Mouse (Mus musculus): ENCODE results near the gene Wdr26. TPM values are rescaled to one million over a fixed set of nuclear protein-coding genes. Genes with fewer than 3 reads are reported as not detected.

Wdr26 gene
- polyA plus RNA-seq, 1 experiment, result 96.3 TPM

GRCm38 (mm10) chr1:181211403-181211919, 340 bp downstream of the Wdr26 start:
- peaks cover 9% of the 10 kb centered on the region for H3K4me1 ChIP-seq (ENCODE audit: control insufficient read depth, insufficient read depth, low read length)
- no peak for TF ChIP-seq POLR2A (IDR thresholded peaks at IDR 0.05; ENCODE audit: control insufficient read depth, low read depth, low read length)
- TF ChIP-seq CTCF (IDR thresholded peaks at IDR 0.05; ENCODE audit: control insufficient read depth, insufficient read depth, insufficient replicate concordance, low read depth, low read length), result no peak
- no peaks in the 10 kb centered on the region for H3K36me3 ChIP-seq (ENCODE audit: control insufficient read depth, insufficient read depth, low read length)
- H3K4me3 ChIP-seq (ENCODE audit: control insufficient read depth, low read depth, low read length), result peak overlapping the region; percentile 99
- H3K27ac ChIP-seq (ENCODE audit: control insufficient read depth, insufficient read depth, low read depth, low read length), result peak overlapping the region; percentile 91
- H3K27me3 ChIP-seq (ENCODE audit: control insufficient read depth, insufficient read depth, low read length), result no peaks in the 10 kb centered on the region

- TF ChIP-seq POLR2A (IDR thresholded peaks at IDR 0.05; ENCODE audit: control insufficient read depth, low read depth, low read length) (no peak), CTCF (IDR thresholded peaks at IDR 0.05; ENCODE audit: control insufficient read depth, insufficient read depth, insufficient replicate concordance, low read depth, low read length) (no peak)
- H3K27ac ChIP-seq (ENCODE audit: control insufficient read depth, insufficient read depth, low read depth, low read length), result peak overlapping the region; percentile 91
These were observed 999 bp downstream of the Wdr26 start for GRCm38 (mm10) chr1:181210601-181211402.

GRCm38 (mm10) chr1:181210147-181210546, 1.7 kb downstream of the Wdr26 start:
- peaks cover 9% of the 10 kb centered on the region for H3K4me1 ChIP-seq (ENCODE audit: control insufficient read depth, insufficient read depth, low read length)
- H3K36me3 ChIP-seq (ENCODE audit: control insufficient read depth, insufficient read depth, low read length), result no peaks in the 10 kb centered on the region
- TF ChIP-seq POLR2A (IDR thresholded peaks at IDR 0.05; ENCODE audit: control insufficient read depth, low read depth, low read length) (no peak), CTCF (IDR thresholded peaks at IDR 0.05; ENCODE audit: control insufficient read depth, insufficient read depth, insufficient replicate concordance, low read depth, low read length) (no peak)
- no peak overlapping the region for H3K27ac ChIP-seq (ENCODE audit: control insufficient read depth, insufficient read depth, low read depth, low read length)
- no peaks in the 10 kb centered on the region for H3K27me3 ChIP-seq (ENCODE audit: control insufficient read depth, insufficient read depth, low read length)
- H3K4me3 ChIP-seq (ENCODE audit: control insufficient read depth, low read depth, low read length), result peak overlapping the region; percentile 99

More at GRCm38 (mm10) chr1:181210601-181211402, 999 bp downstream of the Wdr26 start:
- H3K36me3 ChIP-seq (ENCODE audit: control insufficient read depth, insufficient read depth, low read length), result no peaks in the 10 kb centered on the region
- no peaks in the 10 kb centered on the region for H3K27me3 ChIP-seq (ENCODE audit: control insufficient read depth, insufficient read depth, low read length)
- H3K4me1 ChIP-seq (ENCODE audit: control insufficient read depth, insufficient read depth, low read length), result peaks cover 9% of the 10 kb centered on the region
- peak overlapping the region; percentile 99 for H3K4me3 ChIP-seq (ENCODE audit: control insufficient read depth, low read depth, low read length)

- Histone ChIP-seq H3K36me3 (ENCODE audit: control insufficient read depth, insufficient read depth, low read length) (peaks cover 6% of the 10 kb centered on the region), H3K27me3 (ENCODE audit: control insufficient read depth, insufficient read depth, low read length) (no peaks in the 10 kb centered on the region), H3K27ac (ENCODE audit: control insufficient read depth, insufficient read depth, low read depth, low read length) (no peak overlapping the region)
These were observed 12.4 kb downstream of the Wdr26 start for GRCm38 (mm10) chr1:181199446-181199845.

GRCm38 (mm10) chr1:181188925-181189324, 22.9 kb downstream of the Wdr26 start:
- no peak overlapping the region for H3K27ac ChIP-seq (ENCODE audit: control insufficient read depth, insufficient read depth, low read depth, low read length)
- TF ChIP-seq CTCF (IDR thresholded peaks at IDR 0.05; ENCODE audit: control insufficient read depth, insufficient read depth, insufficient replicate concordance, low read depth, low read length) (no peak), POLR2A (IDR thresholded peaks at IDR 0.05; ENCODE audit: control insufficient read depth, low read depth, low read length) (no peak)
- peaks cover 3% of the 10 kb centered on the region; the same call in 1 of the 2 replicates for H3K36me3 ChIP-seq (ENCODE audit: control insufficient read depth, insufficient read depth, low read length)
- no peaks in the 10 kb centered on the region for H3K27me3 ChIP-seq (ENCODE audit: control insufficient read depth, insufficient read depth, low read length)
- no peak overlapping the region for H3K4me3 ChIP-seq (ENCODE audit: control insufficient read depth, low read depth, low read length)
- no peaks in the 10 kb centered on the region for H3K4me1 ChIP-seq (ENCODE audit: control insufficient read depth, insufficient read depth, low read length)

More at GRCm38 (mm10) chr1:181199446-181199845, 12.4 kb downstream of the Wdr26 start:
- Histone ChIP-seq H3K4me3 (ENCODE audit: control insufficient read depth, low read depth, low read length) (no peak overlapping the region), H3K4me1 (ENCODE audit: control insufficient read depth, insufficient read depth, low read length) (no peaks in the 10 kb centered on the region)
- TF ChIP-seq POLR2A (IDR thresholded peaks at IDR 0.05; ENCODE audit: control insufficient read depth, low read depth, low read length) (no peak), CTCF (IDR thresholded peaks at IDR 0.05; ENCODE audit: control insufficient read depth, insufficient read depth, insufficient replicate concordance, low read depth, low read length) (no peak)

GRCm38 (mm10) chr1:181170210-181170609, 41.6 kb downstream of the Wdr26 start:
- TF ChIP-seq POLR2A (IDR thresholded peaks at IDR 0.05; ENCODE audit: control insufficient read depth, low read depth, low read length) (no peak), CTCF (IDR thresholded peaks at IDR 0.05; ENCODE audit: control insufficient read depth, insufficient read depth, insufficient replicate concordance, low read depth, low read length) (no peak)
- H3K36me3 ChIP-seq (ENCODE audit: control insufficient read depth, insufficient read depth, low read length), result no peaks in the 10 kb centered on the region; the same call in none of the 2 replicates
- H3K4me1 ChIP-seq (ENCODE audit: control insufficient read depth, insufficient read depth, low read length), result no peaks in the 10 kb centered on the region
- H3K27me3 ChIP-seq (ENCODE audit: control insufficient read depth, insufficient read depth, low read length), result no peaks in the 10 kb centered on the region
- no peak overlapping the region for H3K4me3 ChIP-seq (ENCODE audit: control insufficient read depth, low read depth, low read length)
- H3K27ac ChIP-seq (ENCODE audit: control insufficient read depth, insufficient read depth, low read depth, low read length), result no peak overlapping the region

- no peaks in the 10 kb centered on the region; the same call in 1 of the 2 replicates for H3K36me3 ChIP-seq (ENCODE audit: control insufficient read depth, insufficient read depth, low read length)
- TF ChIP-seq POLR2A (IDR thresholded peaks at IDR 0.05; ENCODE audit: control insufficient read depth, low read depth, low read length) (no peak), CTCF (IDR thresholded peaks at IDR 0.05; ENCODE audit: control insufficient read depth, insufficient read depth, insufficient replicate concordance, low read depth, low read length) (no peak)
- H3K27ac ChIP-seq (ENCODE audit: control insufficient read depth, insufficient read depth, low read depth, low read length), result no peak overlapping the region
These were observed 43.4 kb downstream of the Wdr26 start for GRCm38 (mm10) chr1:181168377-181168776.

More at GRCm38 (mm10) chr1:181168377-181168776, 43.4 kb downstream of the Wdr26 start:
- no peaks in the 10 kb centered on the region for H3K4me1 ChIP-seq (ENCODE audit: control insufficient read depth, insufficient read depth, low read length)
- no peak overlapping the region for H3K4me3 ChIP-seq (ENCODE audit: control insufficient read depth, low read depth, low read length)
- no peaks in the 10 kb centered on the region for H3K27me3 ChIP-seq (ENCODE audit: control insufficient read depth, insufficient read depth, low read length)

Data from testis, adult 2 months (tissue).